Mouse (Mus musculus) retina, postnatal 7 days (tissue): ENCODE data around the gene Zfp69.

Source experiments
- DNase-seq: peaks from one replicate; pipeline ENCODE4 v3.0.0-alpha.2; 2012; ENCODE audit warnings: low read depth, low spot score

Gene Zfp69

GRCm38 (mm10) chr4:120924554-120925299 is 26.8 kb downstream of the Zfp69 start, which contains the start of gene Exo5:
TSS of gene Exo5 (minus strand) at chr4:120925017.
- DNase-seq = peak; percentile 79

- DNase-seq = no peak
Measured at GRCm38 (mm10) chr4:120921461-120921860, 30.0 kb downstream of the Zfp69 start.

- DNase-seq = no peak
Measured at GRCm38 (mm10) chr4:120914501-120914900, 37.0 kb downstream of the Zfp69 start.

GRCm38 (mm10) chr4:120913861-120914260 is 37.6 kb downstream of the Zfp69 start:
- no peak for DNase-seq

GRCm38 (mm10) chr4:120913443-120913842 is 38.1 kb downstream of the Zfp69 start:
- no peak for DNase-seq

GRCm38 (mm10) chr4:120912866-120913265 is 38.6 kb downstream of the Zfp69 start:
- no peak for DNase-seq

- no peak for DNase-seq
Measured at GRCm38 (mm10) chr4:120911086-120911485, 40.4 kb downstream of the Zfp69 start.

- DNase-seq = peak; percentile 78
Measured at GRCm38 (mm10) chr4:120909558-120910150, 41.8 kb downstream of the Zfp69 start.

- DNase-seq = no peak
Measured at GRCm38 (mm10) chr4:120905644-120906043, 45.9 kb downstream of the Zfp69 start.

- no peak for DNase-seq
Measured at GRCm38 (mm10) chr4:120904533-120904932, 47.0 kb downstream of the Zfp69 start.

GRCm38 (mm10) chr4:120895810-120896584 is 55.5 kb downstream of the Zfp69 start:
- no peak for DNase-seq

- no peak for DNase-seq
Measured at GRCm38 (mm10) chr4:120895226-120895625, 56.3 kb downstream of the Zfp69 start.

GRCm38 (mm10) chr4:120894584-120894983 is 56.9 kb downstream of the Zfp69 start:
- DNase-seq = no peak

GRCm38 (mm10) chr4:120893656-120894401 is 57.7 kb downstream of the Zfp69 start:
- DNase-seq = no peak

- DNase-seq = no peak
Measured at GRCm38 (mm10) chr4:120892516-120892915, 59.0 kb downstream of the Zfp69 start.

GRCm38 (mm10) chr4:120891960-120892359 is 59.5 kb downstream of the Zfp69 start:
- DNase-seq = no peak

- no peak for DNase-seq
Measured at GRCm38 (mm10) chr4:120890754-120891440, 60.6 kb downstream of the Zfp69 start.

GRCm38 (mm10) chr4:120888884-120889283 is 62.6 kb downstream of the Zfp69 start:
- no peak for DNase-seq

- no peak for DNase-seq
Measured at GRCm38 (mm10) chr4:120887381-120888112, 64.0 kb downstream of the Zfp69 start.

- no peak for DNase-seq
Measured at GRCm38 (mm10) chr4:120886811-120887210, 64.7 kb downstream of the Zfp69 start.
